Mouse (Mus musculus) CH12.LX (cell line): ENCODE data around the gene Hmgn3. TPM values are rescaled to one million over a fixed set of nuclear protein-coding genes. Genes with fewer than 3 reads are reported as not detected.

Source experiments
- DNase-seq: peaks from one replicate; pipeline ENCODE4 v3.0.0-alpha.2; 2013; ENCODE audit errors: extremely low read depth
- H3K27ac ChIP-seq: 2 replicates; pipeline ENCODE4 v1.5.1; 2012; ENCODE audit warnings: low read depth, mild to moderate bottlenecking, control low read depth, moderate library complexity; ENCODE audit not compliant: insufficient read depth
- H3K27me3 ChIP-seq: replicated peaks from 2 replicates; pipeline ENCODE3; 2012; ENCODE audit warnings: inconsistent platforms
- H3K36me3 ChIP-seq, 2 experiments: replicated peaks in 1 of 2; 2 replicates each; pipeline versions ENCODE3 to v1.6.1; 2012; ENCODE audit warnings: inconsistent platforms in 1 of 2, low read length in 1 of 2, mild to moderate bottlenecking in 1 of 2, mixed read lengths in 1 of 2, moderate library complexity in 1 of 2; ENCODE audit not compliant: control insufficient read depth in 1 of 2, insufficient read depth in 1 of 2
- H3K4me1 ChIP-seq, 2 experiments: 2 replicates each; pipeline ENCODE4 v1.6.1; 2012; ENCODE audit warnings: inconsistent platforms in 1 of 2, moderate library complexity in 1 of 2; ENCODE audit not compliant: insufficient read depth in 2 of 2, control insufficient read depth in 1 of 2
- H3K4me2 ChIP-seq: 2 replicates; pipeline ENCODE4 v1.6.1; 2012; ENCODE audit warnings: low read depth, mild to moderate bottlenecking, control low read depth; ENCODE audit not compliant: poor library complexity, insufficient read depth, severe bottlenecking
- H3K4me3 ChIP-seq, 3 experiments: fragments of 150-350 bp in 1 of 3; sonication (generic) in 1 of 3; replicated peaks in 1 of 3; 2 replicates each; pipeline versions ENCODE3 to v1.5.1; 2011 to 2012; ENCODE audit warnings: low read depth in 2 of 3, low read length in 2 of 3, mild to moderate bottlenecking in 2 of 3, moderate library complexity in 2 of 3, control low read depth in 1 of 3, improper control_type of control experiment in 1 of 3, inconsistent platforms in 1 of 3, mixed read lengths in 1 of 3; ENCODE audit not compliant: poor library complexity in 1 of 3
- H3K79me2 ChIP-seq: replicated peaks from 2 replicates; pipeline ENCODE4 v1.6.1; 2012; ENCODE audit warnings: mild to moderate bottlenecking, moderate library complexity; ENCODE audit not compliant: control insufficient read depth, poor library complexity, insufficient read depth, severe bottlenecking; ENCODE audit errors: extremely low read depth
- H3K9ac ChIP-seq: 2 replicates; pipeline ENCODE4 v1.6.1; 2012; ENCODE audit warnings: low read depth, mild to moderate bottlenecking, control low read depth, moderate library complexity; ENCODE audit not compliant: insufficient read depth
- H3K9me3 ChIP-seq: replicated peaks from 2 replicates; pipeline ENCODE3; 2012; ENCODE audit warnings: low read length, inconsistent platforms, mixed read lengths
- BHLHE40 ChIP-seq: IDR thresholded peaks from 2 replicates; pipeline ENCODE4 v1.6.1; 2011; ENCODE audit warnings: mild to moderate bottlenecking, low read depth, low read length, improper control_type of control experiment
- CHD1 ChIP-seq: IDR thresholded peaks from 2 replicates; pipeline ENCODE4 v1.6.1; 2012; ENCODE audit warnings: low read depth, low read length, improper control_type of control experiment, inconsistent platforms
- CHD2 ChIP-seq: IDR thresholded peaks from 2 replicates; pipeline ENCODE4 v1.6.1; 2011; ENCODE audit warnings: low read length, improper control_type of control experiment
- CTCF ChIP-seq, 2 experiments: IDR thresholded peaks in 1 of 2; conservative IDR thresholded peaks in 1 of 2; 2 replicates each; pipeline ENCODE4 v1.5.1; 2011 to 2012; ENCODE audit warnings: low read depth in 2 of 2, low read length in 2 of 2, improper control_type of control experiment in 1 of 2, inconsistent platforms in 1 of 2, mild to moderate bottlenecking in 1 of 2, moderate library complexity in 1 of 2
- E2F4 ChIP-seq: IDR thresholded peaks from 2 replicates; pipeline ENCODE4 v1.6.1; 2011; ENCODE audit warnings: low read depth, low read length, improper control_type of control experiment; ENCODE audit not compliant: insufficient replicate concordance
- ELF1 ChIP-seq: IDR thresholded peaks from 2 replicates; pipeline ENCODE4 v1.6.1; 2014; ENCODE audit warnings: low read depth, mild to moderate bottlenecking, inconsistent platforms, low read length, improper control_type of control experiment
- EP300 ChIP-seq: IDR thresholded peaks from 2 replicates; pipeline ENCODE4 v1.6.1; 2011; ENCODE audit warnings: low read length, improper control_type of control experiment
- ETS1 ChIP-seq: conservative IDR thresholded peaks from 2 replicates; pipeline ENCODE4 v1.6.1; 2012; ENCODE audit warnings: low read depth, mild to moderate bottlenecking, inconsistent platforms, low read length, improper control_type of control experiment, moderate library complexity
- GABPA ChIP-seq: IDR thresholded peaks from 2 replicates; pipeline ENCODE4 v1.6.1; 2012; ENCODE audit warnings: low read depth, low read length, improper control_type of control experiment, inconsistent platforms; ENCODE audit not compliant: insufficient replicate concordance
- HCFC1 ChIP-seq: IDR thresholded peaks from 2 replicates; pipeline ENCODE4 v1.6.1; 2012; ENCODE audit warnings: low read depth, mild to moderate bottlenecking, inconsistent platforms, low read length, improper control_type of control experiment
- KAT2A ChIP-seq: IDR thresholded peaks from 2 replicates; pipeline ENCODE4 v1.6.1; 2012; ENCODE audit warnings: low read length, improper control_type of control experiment, inconsistent platforms; ENCODE audit not compliant: insufficient replicate concordance
- MAFK ChIP-seq: IDR thresholded peaks from 2 replicates; pipeline ENCODE4 v1.6.1; 2011; ENCODE audit warnings: low read length, improper control_type of control experiment; ENCODE audit not compliant: insufficient replicate concordance
- MEF2A ChIP-seq: IDR thresholded peaks from 2 replicates; pipeline ENCODE4 v1.6.1; 2014; ENCODE audit warnings: low read depth, mild to moderate bottlenecking, inconsistent platforms, low read length, improper control_type of control experiment, borderline replicate concordance
- MYC ChIP-seq: IDR thresholded peaks from 2 replicates; pipeline ENCODE4 v1.6.1; 2011; ENCODE audit warnings: low read depth, mild to moderate bottlenecking, improper control_type of control experiment, low read length
- NELFE ChIP-seq: IDR thresholded peaks from 2 replicates; pipeline ENCODE4 v1.6.1; 2011; ENCODE audit warnings: low read depth, low read length, improper control_type of control experiment
- NRF1 ChIP-seq: IDR thresholded peaks from 2 replicates; pipeline ENCODE4 v1.6.1; 2014; ENCODE audit warnings: low read depth, mild to moderate bottlenecking, inconsistent platforms, low read length, improper control_type of control experiment, moderate library complexity
- POLR2A ChIP-seq: IDR thresholded peaks from 2 replicates; pipeline ENCODE4 v1.6.1; 2011; ENCODE audit warnings: low read depth, mild to moderate bottlenecking, improper control_type of control experiment, low read length
- SMC3 ChIP-seq: IDR thresholded peaks from 2 replicates; pipeline ENCODE4 v1.6.1; 2011; ENCODE audit warnings: low read depth, low read length, improper control_type of control experiment
- UBTF ChIP-seq: IDR thresholded peaks from 2 replicates; pipeline ENCODE4 v1.6.1; 2012; ENCODE audit warnings: low read depth, mild to moderate bottlenecking, inconsistent platforms, low read length, improper control_type of control experiment, moderate library complexity
- USF1 ChIP-seq: IDR thresholded peaks from 2 replicates; pipeline ENCODE4 v1.6.1; 2014; ENCODE audit warnings: low read depth, mild to moderate bottlenecking, inconsistent platforms, low read length, improper control_type of control experiment
- USF2 ChIP-seq: conservative IDR thresholded peaks from 2 replicates; pipeline ENCODE4 v1.6.1; 2011; ENCODE audit warnings: low read depth, low read length, improper control_type of control experiment
- ZC3H11A ChIP-seq: IDR thresholded peaks from 2 replicates; pipeline ENCODE4 v1.6.1; 2012; ENCODE audit warnings: low read depth, mild to moderate bottlenecking, inconsistent platforms, low read length, improper control_type of control experiment
- ZKSCAN1 ChIP-seq: IDR thresholded peaks from 2 replicates; pipeline ENCODE4 v1.6.1; 2012; ENCODE audit warnings: low read depth, inconsistent platforms, low read length, improper control_type of control experiment, borderline replicate concordance
- dilution Hi-C: fragments of 300-500 bp; cut with MboI; formaldehyde crosslinking; loops from 2 replicates; pipeline ENCODE4 v1.14.3; 2020; ENCODE audit warnings: low sequenced_read_pairs; ENCODE audit not compliant: extremely low pct_unique_long_range_greater_than_20kb, extremely low pct_ligation_motif_present
- in situ Hi-C: fragments of 300-500 bp; cut with MboI; formaldehyde crosslinking; loops from 3 replicates; pipeline ENCODE4 v1.14.3; 2019; ENCODE audit warnings: low sequenced_read_pairs, low pct_ligation_motif_present, low pct_unique_long_range_greater_than_20kb, mixed read lengths
- polyA plus RNA-seq: library from polyadenylated mRNA; unstranded; fragments of >175 nt; gene quantifications from 2 replicates; pipeline ENCODE4 v1.2.1, GENCODE M21; 2012; ENCODE audit warnings: low read depth; ENCODE audit not compliant: insufficient read length
- total RNA-seq, 2 experiments: library from RNA; depleted of rRNA; stranded (reverse); fragments of 300-350 nt in 1 of 2; fragments of >200 nt in 1 of 2; gene quantifications; 2 replicates each; pipeline ENCODE4 v1.2.3; 2012 to 2014

Hmgn3 gene
- total and polyA plus RNA-seq, 3 experiments, result 50.8 to 167 (median 121) TPM

DNA sequence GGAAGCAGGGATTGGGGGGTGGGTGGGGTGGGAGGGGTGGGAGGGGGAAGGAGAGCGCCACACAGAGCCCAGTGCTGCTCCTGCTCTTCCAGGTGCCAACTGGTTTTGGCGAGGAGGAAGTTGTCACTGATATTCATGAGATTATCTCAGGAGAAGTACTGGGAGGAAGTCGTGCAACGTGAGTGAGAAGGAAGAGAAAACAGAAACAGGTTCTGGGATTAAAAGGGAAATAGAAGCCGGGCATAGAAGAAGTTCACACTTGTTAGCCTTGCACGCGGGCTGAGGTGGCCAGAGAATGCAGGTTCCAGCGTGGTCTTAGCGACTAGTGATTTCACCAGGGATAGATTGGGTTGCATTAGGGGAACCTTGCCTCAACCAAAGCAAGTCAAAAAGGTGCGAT, 49.3 kb upstream of the Hmgn3 start:
- in situ Hi-C loops (no loop called here), dilution Hi-C loops (no loop called here)
- Histone ChIP-seq H3K4me3 (no peak overlapping the region), H3K27me3 (no peaks in the 10 kb centered on the region), H3K79me2 (no peaks in the 10 kb centered on the region), H3K4me2 (no peak overlapping the region; the same call in 1 of the 2 replicates), H3K27ac (no peak overlapping the region), H3K9ac (no peak overlapping the region), H3K36me3 (no peaks in the 10 kb centered on the region), H3K4me1 (no peaks in the 10 kb centered on the region), H3K9me3 (no peaks in the 10 kb centered on the region)
- TF ChIP-seq ZC3H11A (no peak), EP300 (no peak), ELF1 (no peak), USF2 (no peak), SMC3 (no peak), HCFC1 (no peak), GABPA (no peak), MYC (no peak), CTCF (conservative IDR thresholded peaks at IDR 0.05 in 1 of 2, IDR thresholded peaks at IDR 0.05 in 1 of 2; ENCODE audit: low read depth in 2 of 2, low read length in 2 of 2) (no peak), ZKSCAN1 (no peak), UBTF (no peak), ETS1 (no peak), NRF1 (no peak), BHLHE40 (no peak), MEF2A (no peak), CHD2 (no peak), CHD1 (no peak)
- no peak for DNase-seq

DNA sequence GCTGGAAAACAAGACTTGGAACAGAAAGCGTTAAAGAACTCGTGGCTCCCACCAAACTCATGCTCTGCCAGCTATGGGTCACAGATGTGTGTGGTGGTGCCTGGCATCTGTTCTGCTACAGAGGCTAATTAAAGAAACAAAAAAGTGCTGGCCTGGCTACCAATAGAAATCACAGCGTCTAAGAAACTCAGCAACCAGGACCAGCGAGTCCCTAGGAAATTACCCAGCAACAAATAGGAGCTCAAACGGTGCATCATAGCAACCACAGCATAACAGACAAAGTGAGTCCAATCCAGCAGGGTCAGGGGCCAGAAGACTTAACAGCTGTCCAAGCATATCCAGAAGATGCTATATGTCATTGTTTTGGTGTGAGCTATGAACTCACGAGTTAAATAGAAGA, 48.5 kb upstream of the Hmgn3 start:
- no peaks in the 10 kb centered on the region for H3K79me2 ChIP-seq
- no peak for DNase-seq
- TF ChIP-seq CTCF (conservative IDR thresholded peaks at IDR 0.05 in 1 of 2, IDR thresholded peaks at IDR 0.05 in 1 of 2; ENCODE audit: low read depth in 2 of 2, low read length in 2 of 2) (no peak), E2F4 (no peak), HCFC1 (no peak), EP300 (no peak), POLR2A (no peak), USF1 (no peak), KAT2A (no peak), NRF1 (no peak), USF2 (no peak), MAFK (no peak), CHD1 (no peak), NELFE (no peak), SMC3 (no peak)
- TF ChIP-seq, all 38 proteins: peak for 0
- Histone ChIP-seq H3K9me3 (no peaks in the 10 kb centered on the region), H3K36me3 (no peaks in the 10 kb centered on the region), H3K4me1 (no peaks in the 10 kb centered on the region), H3K27ac (no peak overlapping the region), H3K9ac (no peak overlapping the region), H3K4me3 (no peak overlapping the region), H3K27me3 (no peaks in the 10 kb centered on the region), H3K4me2 (no peak overlapping the region)
- dilution Hi-C loops, result no loop called here
- in situ Hi-C loops, result no loop called here
